Comparison of ENCODE assay signal across 17 mouse cellular contexts in the genomic region with DNA sequence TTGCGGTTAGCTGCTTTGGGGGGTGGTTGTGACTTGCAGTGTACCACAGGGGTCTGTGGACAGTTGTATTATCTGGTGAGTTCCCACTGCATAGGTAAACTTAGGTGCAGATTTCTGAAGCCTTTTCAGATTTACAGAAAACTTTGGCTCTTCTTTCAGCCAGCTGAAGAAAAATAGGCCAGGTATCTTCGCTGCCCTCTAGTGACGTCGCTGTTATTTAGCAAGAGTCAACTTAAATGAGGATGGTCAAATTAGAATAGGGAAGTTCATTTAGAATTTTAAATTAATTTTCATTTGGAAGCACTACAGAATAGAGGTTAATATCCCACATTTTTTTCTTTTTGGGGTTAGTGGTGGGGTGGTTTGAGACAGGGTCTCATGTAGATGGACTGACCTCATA. TPM values are rescaled to one million over a fixed set of nuclear protein-coding genes. Genes with fewer than 3 reads are reported as not detected.
DNase-seq lines count a peak whose midpoint lies in the region; ATAC-seq and TF ChIP-seq lines count a peak whose summit lies in the region.
"Had no signal": no experiment of that assay in that cellular context is flagged by ENCODE, and none has a peak within 500 bp of the region (broad histone marks: within the 10 kb centered on the region; RNA-seq: fewer than 3 reads in every experiment).

No protein-coding gene starts in this region.

- no peak for ATAC-seq in intestine, postnatal 0 days
- ATAC-seq in intestine, embryonic 15.5 days, result no peak

- peak; percentile 50 for TF ChIP-seq CTCF in intestine, postnatal 0 days (IDR thresholded peaks at IDR 0.05; ENCODE audit: low read depth)
- peak; percentile 41 for TF ChIP-seq CTCF in E14TG2a.4 (conservative IDR thresholded peaks at IDR 0.05; ENCODE audit: low read length)

- H3K27me3 ChIP-seq in intestine, postnatal 0 days (replicated peaks; ENCODE audit: control insufficient read depth, insufficient read depth, low read length), result peaks cover 10% of the 10 kb centered on the region; the same call in 1 of the 2 replicates
- 0 out of 2 replicates have a peak, but pooled peaks cover 4% of the 10 kb centered on the region for H3K27me3 ChIP-seq in intestine, embryonic 15.5 days (replicated peaks)
- H3K27me3 ChIP-seq in E14TG2a.4 (ENCODE audit: insufficient read depth, low read length), result peaks cover 32% of the 10 kb centered on the region
- H3K27me3 ChIP-seq: hindbrain, embryonic 15.5 days had no signal

- H3K4me3 ChIP-seq in intestine, postnatal 0 days (ENCODE audit: low read depth, low read length), result no peak overlapping the region
- H3K4me3 ChIP-seq in intestine, embryonic 15.5 days (replicated peaks), result no peak overlapping the region
- no peak overlapping the region for H3K4me3 ChIP-seq in E14TG2a.4 (replicated peaks; ENCODE audit: low read length)
- H3K4me3 ChIP-seq: embryonic facial prominence, embryonic 13.5 days; forebrain, embryonic 10.5 days; hindbrain, embryonic 15.5 days; limb, embryonic 12.5 days; myocyte had no signal

- no peak overlapping the region for H3K9ac ChIP-seq in intestine, postnatal 0 days (ENCODE audit: low read depth, low read length)
- H3K9ac ChIP-seq in intestine, embryonic 15.5 days, result no peak overlapping the region
- H3K9ac ChIP-seq: embryonic facial prominence, embryonic 13.5 days; hindbrain, embryonic 15.5 days; limb, embryonic 12.5 days had no signal

- H3K4me1 ChIP-seq in intestine, postnatal 0 days (replicated peaks; ENCODE audit: control insufficient read depth, insufficient read depth, low read length), result no peaks in the 10 kb centered on the region
- H3K4me1 ChIP-seq in intestine, embryonic 15.5 days (replicated peaks), result no peaks in the 10 kb centered on the region
- peaks cover 3% of the 10 kb centered on the region; the same call in 1 of the 2 replicates for H3K4me1 ChIP-seq in E14TG2a.4 (replicated peaks; ENCODE audit: low read depth, low read length)
- H3K4me1 ChIP-seq: hindbrain, embryonic 15.5 days had no signal

- H3K4me2 ChIP-seq in intestine, postnatal 0 days (replicated peaks; ENCODE audit: low read depth), result no peak overlapping the region
- no peak overlapping the region for H3K4me2 ChIP-seq in intestine, embryonic 15.5 days (replicated peaks)
- H3K4me2 ChIP-seq: embryonic facial prominence, embryonic 13.5 days; hindbrain, embryonic 15.5 days; limb, embryonic 12.5 days had no signal

- H3K27ac ChIP-seq in intestine, postnatal 0 days (ENCODE audit: low read depth, low read length), result no peak overlapping the region
- no peak overlapping the region for H3K27ac ChIP-seq in intestine, embryonic 15.5 days
- H3K27ac ChIP-seq: embryonic facial prominence, embryonic 13.5 days; forebrain, embryonic 10.5 days; hindbrain, embryonic 15.5 days; limb, embryonic 12.5 days had no signal

- 62% methylated on average over 4 of the region's 4 CpGs for whole genome bisulfite sequencing in intestine, postnatal 0 days
- whole genome bisulfite sequencing in intestine, embryonic 15.5 days, result 63% methylated on average over 4 of the region's 4 CpGs

- H3K36me3 ChIP-seq in intestine, postnatal 0 days (ENCODE audit: control insufficient read depth, insufficient read depth), result no peaks in the 10 kb centered on the region
- no peaks in the 10 kb centered on the region for H3K36me3 ChIP-seq in intestine, embryonic 15.5 days
- H3K36me3 ChIP-seq in E14TG2a.4 (ENCODE audit: insufficient read depth, low read length), result no peaks in the 10 kb centered on the region
- H3K36me3 ChIP-seq: embryonic facial prominence, embryonic 13.5 days; forebrain, embryonic 10.5 days; hindbrain, embryonic 15.5 days; limb, embryonic 12.5 days had no signal

- no peaks in the 10 kb centered on the region for H3K9me3 ChIP-seq in intestine, postnatal 0 days (ENCODE audit: control insufficient read depth)
- H3K9me3 ChIP-seq in intestine, embryonic 15.5 days, result no peaks in the 10 kb centered on the region
- no peaks in the 10 kb centered on the region for H3K9me3 ChIP-seq in E14TG2a.4 (ENCODE audit: low read length)
- H3K9me3 ChIP-seq: embryonic facial prominence, embryonic 13.5 days; forebrain, embryonic 10.5 days; hindbrain, embryonic 15.5 days; limb, embryonic 12.5 days had no signal

- DNase-seq in lung, postnatal 36 days, result peak; percentile 5
- no peak for DNase-seq in lung, postnatal 25 days (ENCODE audit: low spot score)
- DNase-seq in brain, adult 2 months (ENCODE audit: low read depth, low spot score), result peak; percentile 36
- no peak for DNase-seq in urinary bladder, postnatal 25 days (ENCODE audit: low spot score)
- DNase-seq in embryo, embryonic 10 days (ENCODE audit: low spot score), result no peak
- DNase-seq: cerebellum, adult 18-20 months; layer of hippocampus, postnatal 36 days; right cerebral cortex, postnatal 25 days; thymus, postnatal 25 days had no signal

RNA-seq across cellular contexts. Expression of a gene that starts 30.6 kb away (rescaled TPM):
- 9.3 and 10.6 TPM in 2 replicates for polyA plus RNA-seq in intestine, postnatal 0 days (2015; fragmentation: Nextera tagmentation; extraction: Ambion mirVana)
- 17.7 and 20.1 TPM in 2 replicates for polyA plus RNA-seq in intestine, embryonic 15.5 days (2015; fragmentation: Nextera tagmentation; extraction: Ambion mirVana)

Comparison
In these comparisons a context has a peak if more than half of its experiments do, and no peak if none do; other contexts are left out.
1. DNase-seq: peak in lung, postnatal 36 days (single experiment) and brain, adult 2 months (single experiment); none in lung, postnatal 25 days (single experiment), urinary bladder, postnatal 25 days (single experiment) and embryo, embryonic 10 days (single experiment).